Mouse (Mus musculus): ENCODE data around the gene Btk. TPM values are rescaled to one million over a fixed set of nuclear protein-coding genes. Genes with fewer than 3 reads are reported as not detected.

Gene Btk
- polyA plus RNA-seq (2012; ENCODE audit: insufficient read depth, insufficient read length, missing spikeins), result 0.79 and 1.4 TPM in 2 replicates

GRCm38 (mm10) chrX:134582888-134583669 is at the start of gene Btk:
Gene Btk, minus strand, starts transcription at chrX:134583570.
- Histone ChIP-seq H3K4me1 (ENCODE audit: control insufficient read depth, insufficient read depth, insufficient read length, low read length) (peaks cover 3% of the 10 kb centered on the region; the same call in 1 of the 2 replicates), H3K27ac (replicated peaks; ENCODE audit: low read depth, low read length) (peak within 1 kb of the TSS; percentile 48), H3K4me3 (ENCODE audit: insufficient read depth, low read depth, low read length) (peak within 1 kb of the TSS; percentile 47)

GRCm38 (mm10) chrX:134632710-134633109 is 49.3 kb upstream of the Btk start:
- Histone ChIP-seq H3K27ac (replicated peaks; ENCODE audit: low read depth, low read length) (no peak overlapping the region), H3K4me1 (ENCODE audit: control insufficient read depth, insufficient read depth, insufficient read length, low read length) (no peaks in the 10 kb centered on the region; the same call in 1 of the 2 replicates), H3K4me3 (ENCODE audit: insufficient read depth, low read depth, low read length) (no peak overlapping the region)

- Histone ChIP-seq H3K4me1 (ENCODE audit: control insufficient read depth, insufficient read depth, insufficient read length, low read length) (no peaks in the 10 kb centered on the region; the same call in 1 of the 2 replicates), H3K27ac (replicated peaks; ENCODE audit: low read depth, low read length) (peak overlapping the region; percentile 37), H3K4me3 (ENCODE audit: insufficient read depth, low read depth, low read length) (no peak overlapping the region)
Measured at GRCm38 (mm10) chrX:134628200-134628599, 44.8 kb upstream of the Btk start.

GRCm38 (mm10) chrX:134623350-134623749 is 40.0 kb upstream of the Btk start:
- Histone ChIP-seq H3K4me3 (ENCODE audit: insufficient read depth, low read depth, low read length) (no peak overlapping the region), H3K27ac (replicated peaks; ENCODE audit: low read depth, low read length) (no peak overlapping the region), H3K4me1 (ENCODE audit: control insufficient read depth, insufficient read depth, insufficient read length, low read length) (no peaks in the 10 kb centered on the region; the same call in 1 of the 2 replicates)

- H3K27ac ChIP-seq (replicated peaks; ENCODE audit: low read depth, low read length), result no peak overlapping the region
- no peak overlapping the region for H3K4me3 ChIP-seq (ENCODE audit: insufficient read depth, low read depth, low read length)
- H3K4me1 ChIP-seq (ENCODE audit: control insufficient read depth, insufficient read depth, insufficient read length, low read length), result no peaks in the 10 kb centered on the region
Measured at GRCm38 (mm10) chrX:134621685-134622084, 38.3 kb upstream of the Btk start.

GRCm38 (mm10) chrX:134620254-134620865 is 37.0 kb upstream of the Btk start:
- H3K4me3 ChIP-seq (ENCODE audit: insufficient read depth, low read depth, low read length), result no peak overlapping the region
- no peak overlapping the region for H3K27ac ChIP-seq (replicated peaks; ENCODE audit: low read depth, low read length)
- H3K4me1 ChIP-seq (ENCODE audit: control insufficient read depth, insufficient read depth, insufficient read length, low read length), result no peaks in the 10 kb centered on the region

- no peak overlapping the region for H3K27ac ChIP-seq (replicated peaks; ENCODE audit: low read depth, low read length)
- H3K4me3 ChIP-seq (ENCODE audit: insufficient read depth, low read depth, low read length), result no peak overlapping the region
- no peaks in the 10 kb centered on the region for H3K4me1 ChIP-seq (ENCODE audit: control insufficient read depth, insufficient read depth, insufficient read length, low read length)
Measured at GRCm38 (mm10) chrX:134619695-134620094, 36.3 kb upstream of the Btk start.

GRCm38 (mm10) chrX:134614306-134614705 is 30.9 kb upstream of the Btk start:
- Histone ChIP-seq H3K4me1 (ENCODE audit: control insufficient read depth, insufficient read depth, insufficient read length, low read length) (no peaks in the 10 kb centered on the region), H3K4me3 (ENCODE audit: insufficient read depth, low read depth, low read length) (no peak overlapping the region), H3K27ac (replicated peaks; ENCODE audit: low read depth, low read length) (no peak overlapping the region)

- H3K4me1 ChIP-seq (ENCODE audit: control insufficient read depth, insufficient read depth, insufficient read length, low read length), result no peaks in the 10 kb centered on the region
- H3K4me3 ChIP-seq (ENCODE audit: insufficient read depth, low read depth, low read length), result peak overlapping the region; percentile 71
- H3K27ac ChIP-seq (replicated peaks; ENCODE audit: low read depth, low read length), result peak overlapping the region; percentile 77
Measured at GRCm38 (mm10) chrX:134612285-134612959, 29.1 kb upstream of the Btk start.

GRCm38 (mm10) chrX:134610984-134611383 is 27.6 kb upstream of the Btk start:
- Histone ChIP-seq H3K4me1 (ENCODE audit: control insufficient read depth, insufficient read depth, insufficient read length, low read length) (no peaks in the 10 kb centered on the region), H3K4me3 (ENCODE audit: insufficient read depth, low read depth, low read length) (no peak overlapping the region), H3K27ac (replicated peaks; ENCODE audit: low read depth, low read length) (no peak overlapping the region)

- Histone ChIP-seq H3K4me1 (ENCODE audit: control insufficient read depth, insufficient read depth, insufficient read length, low read length) (no peaks in the 10 kb centered on the region), H3K4me3 (ENCODE audit: insufficient read depth, low read depth, low read length) (no peak overlapping the region), H3K27ac (replicated peaks; ENCODE audit: low read depth, low read length) (no peak overlapping the region)
Measured at GRCm38 (mm10) chrX:134609472-134609871, 26.1 kb upstream of the Btk start.

- peak overlapping the region; percentile 86 for H3K4me3 ChIP-seq (ENCODE audit: insufficient read depth, low read depth, low read length)
- H3K4me1 ChIP-seq (ENCODE audit: control insufficient read depth, insufficient read depth, insufficient read length, low read length), result no peaks in the 10 kb centered on the region
- H3K27ac ChIP-seq (replicated peaks; ENCODE audit: low read depth, low read length), result peak overlapping the region; percentile 94
Measured at GRCm38 (mm10) chrX:134601380-134602120, 18.2 kb upstream of the Btk start.

- H3K27ac ChIP-seq (replicated peaks; ENCODE audit: low read depth, low read length), result peak within 1 kb of the TSS; percentile 94
Measured at GRCm38 (mm10) chrX:134600659-134601379, 17.4 kb upstream of the Btk start, which contains the start of the genes Gla and Hnrnph2. Gene Gla, minus strand, starts transcription at chrX:134601125. Gene Hnrnph2, plus strand, starts transcription at chrX:134601179.

GRCm38 (mm10) chrX:134599922-134600565 is 16.7 kb upstream of the Btk start:
- no peaks in the 10 kb centered on the region for H3K4me1 ChIP-seq (ENCODE audit: control insufficient read depth, insufficient read depth, insufficient read length, low read length)
- no peak overlapping the region for H3K27ac ChIP-seq (replicated peaks; ENCODE audit: low read depth, low read length)
- H3K4me3 ChIP-seq (ENCODE audit: insufficient read depth, low read depth, low read length), result peak overlapping the region; percentile 74

More at GRCm38 (mm10) chrX:134600659-134601379, 17.4 kb upstream of the Btk start, which contains the start of the genes Gla and Hnrnph2:
- Histone ChIP-seq H3K4me3 (ENCODE audit: insufficient read depth, low read depth, low read length) (peak within 1 kb of the TSS; percentile 86), H3K4me1 (ENCODE audit: control insufficient read depth, insufficient read depth, insufficient read length, low read length) (no peaks in the 10 kb centered on the region)

Measured in brown adipose tissue, adult 24 weeks (tissue).